Mouse (Mus musculus) hindbrain, embryonic 13.5 days (tissue): ENCODE results near the gene Olfr248. TPM values are rescaled to one million over a fixed set of nuclear protein-coding genes. Genes with fewer than 3 reads are reported as not detected.

Source experiments
- polyA plus RNA-seq: library from polyadenylated mRNA; unstranded; fragments of >200 nt; fragmentation: Nextera tagmentation; extraction: Ambion mirVana; gene quantifications from 2 replicates; pipeline ENCODE4 v1.2.1, GENCODE M21; 2015

Gene Olfr248
- polyA plus RNA-seq, 1 experiment from 2014 or later = not detected

Other genes with a start within 250 kb of the Olfr248 start
- gene Olfr420, start 235.4 kb upstream of the Olfr248 start, polyA plus RNA-seq = not detected in 2 replicates
- 0.16 and 0.28 TPM in 2 replicates for gene Spta1, start 218.3 kb upstream of the Olfr248 start, polyA plus RNA-seq
- gene Olfr419, start 139.0 kb upstream of the Olfr248 start, polyA plus RNA-seq = not detected in 2 replicates
- not detected in 2 replicates for gene Mptx1, start 60.5 kb upstream of the Olfr248 start, polyA plus RNA-seq
- gene Olfr417, start 25.9 kb upstream of the Olfr248 start, polyA plus RNA-seq = not detected in 2 replicates
- not detected in 2 replicates for gene Olfr414, start 33.0 kb downstream of the Olfr248 start, polyA plus RNA-seq
- not detected in 2 replicates for gene Olfr220, start 51.0 kb downstream of the Olfr248 start, polyA plus RNA-seq
- gene Fmn2, start 110.8 kb downstream of the Olfr248 start, polyA plus RNA-seq = 7.5 and 8.3 TPM in 2 replicates